Mouse (Mus musculus) stomach, embryonic 15.5 days (tissue): ENCODE results near the gene Dclk1. TPM values are rescaled to one million over a fixed set of nuclear protein-coding genes. Genes with fewer than 3 reads are reported as not detected.

Experiments
- ATAC-seq: fragments of 200-750 bp; cut with Nextera tagmentation; 2 replicates; pipeline ENCODE4 v1.8.0; 2017; ENCODE audit warnings: low read depth, moderate number of reproducible peaks, moderate TSS enrichment; ENCODE audit not compliant: insufficient read depth, low FRiP score
- H3K27ac ChIP-seq: fragments of 300-500 bp; sonication (generic); 2 replicates; pipeline ENCODE4 v1.5.1; 2015; ENCODE audit warnings: mild to moderate bottlenecking, inconsistent platforms
- H3K27me3 ChIP-seq: fragments of 300-500 bp; sonication (generic); replicated peaks from 2 replicates; pipeline ENCODE4 v1.6.1; 2015; ENCODE audit warnings: inconsistent platforms
- H3K36me3 ChIP-seq: fragments of 300-500 bp; sonication (generic); 2 replicates; pipeline ENCODE4 v1.6.1; 2015; ENCODE audit warnings: inconsistent platforms
- H3K4me1 ChIP-seq: fragments of 300-500 bp; sonication (generic); 2 replicates; pipeline ENCODE4 v1.6.1; 2015; ENCODE audit warnings: inconsistent platforms
- H3K4me2 ChIP-seq: fragments of 300-500 bp; sonication (generic); 2 replicates; pipeline ENCODE4 v1.6.1; 2015; ENCODE audit warnings: mild to moderate bottlenecking, inconsistent platforms
- H3K4me3 ChIP-seq: fragments of 300-500 bp; sonication (generic); replicated peaks from 2 replicates; pipeline ENCODE4 v1.5.1; 2015; ENCODE audit warnings: inconsistent platforms
- H3K9ac ChIP-seq: fragments of 300-500 bp; sonication (generic); 2 replicates; pipeline ENCODE4 v1.6.1; 2015; ENCODE audit warnings: inconsistent platforms
- H3K9me3 ChIP-seq: fragments of 300-500 bp; sonication (generic); 2 replicates; pipeline ENCODE4 v1.6.1; 2016; ENCODE audit warnings: inconsistent platforms
- WGBS: fragments of 180-500 bp; shearing (Covaris S2); methylation state at CpG from one replicate; pipeline ENCODE4 v1.1.7; 2015; 5-methylcytosine and 5-hydroxymethylcytosine counted together
- polyA plus RNA-seq: library from polyadenylated mRNA; unstranded; fragments of >200 nt; fragmentation: Nextera tagmentation; extraction: Ambion mirVana; gene quantifications from 2 replicates; pipeline ENCODE4 v1.2.1, GENCODE M21; 2015

The Dclk1 gene
- polyA plus RNA-seq, 1 experiment from 2014 or later = 13.4 TPM

DNA sequence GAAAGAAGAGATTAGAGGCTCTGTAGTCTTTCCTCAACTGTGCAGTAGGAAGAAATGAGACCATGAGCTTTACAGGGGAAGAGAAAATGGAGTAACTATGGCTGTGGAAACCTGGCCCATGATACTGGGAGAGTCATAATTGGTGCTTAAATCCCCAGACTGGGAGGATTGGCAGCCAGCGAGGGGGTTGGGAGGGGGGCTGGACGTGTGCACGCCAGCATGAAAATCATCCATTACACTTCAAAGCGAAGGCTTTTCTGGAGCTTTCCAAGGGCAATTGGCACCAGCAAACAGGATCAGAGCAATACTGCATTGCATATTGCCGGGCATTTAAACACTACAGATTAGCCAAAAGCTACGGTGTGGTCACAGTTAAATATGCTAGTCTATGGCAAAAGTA is 313.7 kb downstream of the Dclk1 start:
- Histone ChIP-seq H3K4me2 (no peak overlapping the region), H3K36me3 (no peaks in the 10 kb centered on the region), H3K27ac (no peak overlapping the region), H3K9me3 (no peaks in the 10 kb centered on the region), H3K9ac (no peak overlapping the region), H3K4me1 (no peaks in the 10 kb centered on the region), H3K27me3 (no peaks in the 10 kb centered on the region), H3K4me3 (no peak overlapping the region)
- no peak for ATAC-seq
- WGBS = 94% methylated on average over 6 of the region's 6 CpGs

DNA sequence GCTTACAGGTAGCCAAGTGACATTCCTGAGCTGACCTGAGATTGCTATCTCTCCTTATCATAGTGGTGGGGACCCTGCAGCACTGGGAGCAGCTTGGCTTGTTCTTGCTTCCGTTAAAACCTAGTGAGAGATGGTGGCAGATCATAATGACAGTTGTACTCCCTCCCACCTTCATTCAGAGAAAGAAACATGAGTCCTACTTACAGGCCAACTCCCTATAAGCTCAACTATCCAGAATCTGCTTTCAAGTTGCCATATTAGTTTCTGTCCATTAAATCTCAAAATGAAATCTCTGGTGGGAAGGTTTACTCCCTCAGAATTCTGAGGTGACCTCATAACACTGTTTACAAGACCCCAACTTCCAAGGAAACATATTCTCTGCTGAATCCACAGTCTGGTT is 316.4 kb downstream of the Dclk1 start:
- H3K27ac ChIP-seq = no peak overlapping the region
- no peaks in the 10 kb centered on the region for H3K27me3 ChIP-seq
- no peak overlapping the region for H3K4me3 ChIP-seq
- WGBS = 43% methylated on average over 1 of the region's 1 CpGs
- no peak overlapping the region for H3K4me2 ChIP-seq
- no peak for ATAC-seq
- no peaks in the 10 kb centered on the region for H3K9me3 ChIP-seq
- no peaks in the 10 kb centered on the region for H3K36me3 ChIP-seq
- H3K9ac ChIP-seq = no peak overlapping the region
- no peaks in the 10 kb centered on the region for H3K4me1 ChIP-seq

DNA sequence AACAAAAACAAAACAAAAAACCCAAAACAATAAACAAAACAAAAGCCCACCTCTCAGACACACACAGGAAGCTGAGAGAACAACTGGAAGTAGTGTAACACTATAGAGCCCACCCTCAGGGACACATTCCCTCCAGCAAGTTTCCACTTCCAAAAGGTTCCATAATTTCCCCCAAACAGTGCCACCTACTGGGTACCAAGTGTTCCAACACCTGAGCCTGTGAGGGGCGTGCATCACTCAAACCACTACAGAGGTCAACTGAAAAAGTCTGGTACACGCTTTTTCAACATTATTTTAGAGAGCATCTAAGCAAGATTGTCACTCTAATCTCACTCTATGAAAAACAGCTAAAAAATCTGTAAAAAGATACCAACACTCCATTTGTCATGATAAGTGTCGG is 325.3 kb downstream of the Dclk1 start:
- Histone ChIP-seq H3K4me2 (no peak overlapping the region), H3K4me1 (no peaks in the 10 kb centered on the region), H3K9ac (no peak overlapping the region), H3K4me3 (no peak overlapping the region), H3K36me3 (no peaks in the 10 kb centered on the region), H3K9me3 (no peaks in the 10 kb centered on the region), H3K27me3 (no peaks in the 10 kb centered on the region), H3K27ac (no peak overlapping the region)
- no peak for ATAC-seq
- WGBS = 88% methylated on average over 3 of the region's 3 CpGs

DNA sequence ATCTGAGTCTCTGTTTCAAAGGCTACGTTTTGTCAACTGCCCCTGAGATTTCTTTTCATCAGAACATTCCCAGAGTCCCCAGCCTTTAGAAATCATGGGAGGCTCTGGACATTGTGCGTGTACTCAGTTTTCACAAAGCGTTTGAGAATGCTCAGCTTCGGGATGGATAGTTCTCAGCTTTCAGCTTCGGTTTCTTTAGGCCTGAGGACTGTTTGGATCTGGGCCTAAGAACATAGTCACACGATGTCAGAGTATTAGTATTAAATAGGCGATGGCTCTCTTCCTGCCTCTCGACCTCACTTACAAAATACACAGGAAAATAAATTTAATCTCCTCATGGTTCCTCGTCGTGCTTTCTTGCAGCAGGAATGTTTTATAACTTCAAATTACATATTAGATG is 327.4 kb downstream of the Dclk1 start:
- Histone ChIP-seq H3K9me3 (no peaks in the 10 kb centered on the region), H3K27me3 (no peaks in the 10 kb centered on the region), H3K27ac (no peak overlapping the region), H3K4me1 (no peaks in the 10 kb centered on the region), H3K4me3 (no peak overlapping the region), H3K9ac (no peak overlapping the region), H3K4me2 (no peak overlapping the region), H3K36me3 (no peaks in the 10 kb centered on the region)
- ATAC-seq = no peak
- 50% methylated on average over 10 of the region's 10 CpGs for WGBS

DNA sequence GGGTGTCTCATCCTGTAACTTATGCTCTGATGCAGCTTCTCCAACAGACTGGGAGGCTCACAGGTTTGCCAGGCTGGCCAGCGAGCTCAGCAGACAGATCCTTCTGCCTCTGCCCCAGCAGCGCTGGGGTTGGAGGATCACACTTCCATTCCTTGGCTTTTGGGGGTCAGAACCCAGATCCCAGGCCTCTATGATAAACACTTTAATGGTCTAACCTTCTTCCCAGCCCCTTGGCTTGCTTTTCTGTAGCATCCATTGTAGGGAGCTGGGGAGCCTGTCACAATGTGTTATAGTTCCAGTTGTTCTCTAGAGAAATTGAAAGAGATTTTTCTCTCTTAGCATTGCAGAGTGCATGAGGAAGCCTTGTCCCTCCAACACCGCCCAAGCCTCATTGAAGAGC is 328.9 kb downstream of the Dclk1 start:
- Histone ChIP-seq H3K4me2 (no peak overlapping the region), H3K27me3 (no peaks in the 10 kb centered on the region), H3K4me1 (no peaks in the 10 kb centered on the region), H3K9ac (no peak overlapping the region), H3K4me3 (no peak overlapping the region), H3K27ac (no peak overlapping the region), H3K9me3 (no peaks in the 10 kb centered on the region), H3K36me3 (no peaks in the 10 kb centered on the region)
- ATAC-seq = no peak
- 86% methylated on average over 3 of the region's 3 CpGs for WGBS

DNA sequence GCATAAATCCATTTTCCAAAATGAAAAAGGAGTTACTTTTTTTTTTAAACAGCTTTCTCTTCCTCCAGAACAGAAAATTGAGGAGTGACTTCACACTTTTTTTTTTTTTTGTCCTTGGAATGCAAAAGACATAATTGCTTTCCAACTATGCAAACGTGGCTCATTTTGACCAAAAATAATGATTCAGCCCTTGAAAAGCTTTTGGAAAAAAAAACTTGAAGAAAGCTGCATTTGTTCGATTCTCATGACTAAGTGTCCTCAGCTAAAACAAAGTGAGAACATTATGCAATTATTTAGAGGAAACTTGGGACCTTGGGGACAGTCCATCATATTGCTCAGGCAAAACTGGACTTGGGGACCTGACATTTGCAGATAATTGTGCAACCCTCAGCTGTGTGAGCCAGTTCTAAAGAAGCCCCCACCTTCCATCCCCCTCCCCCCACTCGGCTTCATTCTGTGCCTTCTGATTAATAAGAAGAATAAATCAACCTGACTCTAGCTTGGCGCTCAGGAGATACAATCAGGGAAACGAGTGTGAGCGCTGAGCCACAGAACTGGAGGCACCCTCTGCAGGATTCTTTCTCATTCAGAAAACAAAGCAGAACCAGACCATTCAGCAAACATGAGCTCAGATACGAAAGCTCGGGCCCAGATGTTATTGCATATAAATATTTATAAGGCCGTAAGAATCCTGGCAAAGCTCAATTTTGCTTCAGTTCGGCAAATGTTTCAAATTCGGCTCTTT is 329.6 kb downstream of the Dclk1 start:
- Histone ChIP-seq H3K9ac (no peak overlapping the region), H3K36me3 (no peaks in the 10 kb centered on the region), H3K27me3 (no peaks in the 10 kb centered on the region), H3K4me2 (no peak overlapping the region), H3K27ac (no peak overlapping the region), H3K9me3 (no peaks in the 10 kb centered on the region), H3K4me1 (no peaks in the 10 kb centered on the region), H3K4me3 (no peak overlapping the region)
- WGBS = 35% methylated on average over 11 of the region's 11 CpGs
- ATAC-seq = no peak

DNA sequence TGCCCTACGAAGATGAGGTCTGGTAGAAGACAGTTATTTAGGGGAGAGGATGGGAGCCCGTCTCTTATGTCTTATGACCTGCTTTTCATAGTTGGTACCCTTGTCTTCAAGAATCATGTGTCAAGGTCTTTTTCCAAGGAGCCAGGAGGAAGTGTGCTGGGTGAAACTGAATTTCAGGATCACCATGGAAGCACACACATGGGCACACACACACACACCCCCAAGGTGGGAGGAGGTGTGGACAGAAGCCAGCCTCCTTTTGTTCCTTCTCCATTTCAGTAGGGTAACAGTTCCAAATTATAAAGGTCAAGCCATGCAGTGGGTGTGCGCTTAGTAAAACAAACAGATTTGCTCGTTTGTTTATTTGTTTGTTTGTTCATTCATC is 330.1 kb downstream of the Dclk1 start:
- Histone ChIP-seq H3K4me2 (no peak overlapping the region), H3K27me3 (no peaks in the 10 kb centered on the region), H3K27ac (no peak overlapping the region), H3K9me3 (no peaks in the 10 kb centered on the region), H3K4me1 (no peaks in the 10 kb centered on the region), H3K9ac (no peak overlapping the region), H3K4me3 (no peak overlapping the region), H3K36me3 (no peaks in the 10 kb centered on the region)
- ATAC-seq = no peak
- WGBS = 66% methylated on average over 4 of the region's 4 CpGs

DNA sequence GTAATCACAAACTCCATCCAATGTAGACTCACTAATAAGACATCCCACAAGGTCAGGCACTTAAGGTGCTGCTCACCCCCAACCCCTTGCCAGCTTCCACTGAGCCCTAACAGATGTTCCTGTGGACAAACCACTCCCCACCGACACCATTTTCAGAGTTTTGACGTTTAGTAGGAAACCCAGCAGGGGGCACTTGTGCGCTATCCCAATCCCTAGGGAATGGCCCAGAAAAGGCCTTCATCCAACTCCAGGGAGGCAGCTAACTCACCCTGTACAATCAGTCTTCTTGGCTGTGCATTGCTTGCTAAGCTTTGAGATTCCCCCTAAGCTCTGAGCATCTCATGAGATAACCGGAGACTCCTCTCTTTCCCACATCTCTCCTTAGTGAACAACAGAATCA is 331.8 kb downstream of the Dclk1 start:
- Histone ChIP-seq H3K9ac (no peak overlapping the region), H3K9me3 (no peaks in the 10 kb centered on the region), H3K27ac (no peak overlapping the region), H3K4me2 (no peak overlapping the region), H3K36me3 (no peaks in the 10 kb centered on the region), H3K4me3 (no peak overlapping the region), H3K27me3 (no peaks in the 10 kb centered on the region), H3K4me1 (no peaks in the 10 kb centered on the region)
- no peak for ATAC-seq
- WGBS = 46% methylated on average over 4 of the region's 4 CpGs

DNA sequence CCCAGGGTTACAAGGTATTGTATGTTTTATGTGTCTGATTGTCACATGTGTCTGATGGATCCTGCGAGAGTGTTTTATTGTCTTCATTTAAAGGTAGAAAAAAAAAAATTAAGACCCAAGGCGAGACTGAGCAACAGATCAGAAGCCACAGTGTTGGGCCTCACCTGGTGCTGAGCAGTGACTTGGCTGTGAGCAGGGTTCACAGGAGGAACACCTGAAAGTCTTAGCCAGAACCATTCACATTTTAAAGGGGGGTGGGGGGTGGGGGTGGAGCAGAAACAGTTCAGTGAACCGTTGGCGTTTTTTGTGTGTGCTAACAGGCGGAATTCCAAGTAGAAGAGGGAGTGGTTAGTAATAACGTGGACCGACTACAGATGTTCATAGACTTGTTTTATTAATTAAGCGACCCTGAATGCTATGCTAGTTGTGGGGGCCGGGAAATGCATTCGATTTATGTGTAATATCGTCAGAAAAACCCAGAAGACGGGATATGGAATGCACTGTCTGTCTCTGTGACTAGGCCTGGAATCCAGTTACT is 345.3 kb downstream of the Dclk1 start:
- Histone ChIP-seq H3K9me3 (no peaks in the 10 kb centered on the region), H3K4me2 (no peak overlapping the region), H3K27me3 (no peaks in the 10 kb centered on the region), H3K36me3 (no peaks in the 10 kb centered on the region), H3K4me1 (peaks cover 6% of the 10 kb centered on the region), H3K27ac (no peak overlapping the region), H3K4me3 (no peak overlapping the region), H3K9ac (no peak overlapping the region)
- WGBS = 39% methylated on average over 12 of the region's 12 CpGs
- no peak for ATAC-seq

DNA sequence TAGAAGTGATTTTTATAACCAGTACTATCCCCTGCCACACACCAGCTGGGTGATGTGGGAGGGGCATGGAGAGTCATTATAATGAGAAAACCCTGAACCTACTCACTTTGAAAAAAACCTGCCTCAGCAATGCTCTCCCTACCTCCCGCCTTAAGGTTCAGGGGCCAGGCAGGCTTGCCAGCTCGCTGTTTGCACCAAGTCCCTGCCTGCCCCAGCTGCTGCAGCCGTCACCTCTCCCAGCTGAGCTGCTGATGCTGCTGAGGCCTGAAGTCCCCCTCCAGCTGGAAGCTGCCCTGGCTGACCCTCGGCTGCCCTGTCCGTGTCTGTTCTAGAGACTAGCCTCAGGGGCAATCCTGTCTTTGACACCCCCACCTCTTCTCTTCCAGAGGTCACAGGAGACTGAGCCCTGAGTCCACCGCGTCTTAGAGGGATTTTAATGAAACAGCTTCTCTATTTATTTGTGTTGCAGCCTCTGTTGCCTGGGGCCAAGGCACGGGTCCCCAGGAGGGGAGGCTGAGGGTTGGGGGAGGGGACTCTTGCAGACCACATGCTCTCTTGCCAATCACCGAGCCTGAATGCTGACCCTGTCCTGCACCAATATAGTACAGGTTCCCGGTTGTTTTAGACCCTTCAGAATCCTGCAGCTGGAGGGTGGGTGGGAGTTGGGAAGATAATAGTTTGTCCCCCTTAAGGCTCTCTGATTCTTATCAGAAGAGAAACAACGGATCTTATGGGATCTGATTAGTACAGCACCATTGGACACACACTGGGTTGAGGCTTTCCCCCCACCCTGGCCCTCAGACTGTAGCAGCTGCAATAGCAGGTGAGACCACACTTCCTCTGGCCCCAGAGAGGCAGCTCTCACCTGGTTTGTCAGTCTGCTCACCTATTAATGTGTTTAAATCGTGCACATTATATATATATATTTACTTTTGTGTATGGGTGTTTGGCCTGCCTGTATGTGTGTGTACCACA is 346.1 kb downstream of the Dclk1 start:
- Histone ChIP-seq H3K9me3 (no peaks in the 10 kb centered on the region), H3K27ac (no peak overlapping the region), H3K4me2 (no peak overlapping the region), H3K4me3 (no peak overlapping the region), H3K36me3 (no peaks in the 10 kb centered on the region), H3K27me3 (no peaks in the 10 kb centered on the region), H3K4me1 (peaks cover 6% of the 10 kb centered on the region), H3K9ac (no peak overlapping the region)
- ATAC-seq = peak; percentile 31; the same call in 1 of the 2 replicates
- 22% methylated on average over 12 of the region's 12 CpGs for WGBS
